Mouse (Mus musculus) embryonic facial prominence, embryonic 13.5 days (tissue): Measurements from ENCODE around the gene Plekhg5. TPM values are rescaled to one million over a fixed set of nuclear protein-coding genes. Genes with fewer than 3 reads are reported as not detected.

ENCODE experiments used
- ATAC-seq: fragments of 200-750 bp; cut with Nextera tagmentation; 2 replicates; pipeline ENCODE4 v1.8.0; 2017; ENCODE audit warnings: low read depth; ENCODE audit not compliant: insufficient number of reproducible peaks, insufficient read depth, low FRiP score, low TSS enrichment
- H3K27ac ChIP-seq: fragments of 300-500 bp; sonication (generic); 2 replicates; pipeline ENCODE4 v1.5.1; 2015; ENCODE audit warnings: moderate library complexity, mild to moderate bottlenecking, inconsistent platforms
- H3K27me3 ChIP-seq: fragments of 300-500 bp; sonication (generic); 2 replicates; pipeline ENCODE4 v1.6.1; 2015; ENCODE audit warnings: mild to moderate bottlenecking, inconsistent platforms
- H3K36me3 ChIP-seq: fragments of 300-500 bp; sonication (generic); 2 replicates; pipeline ENCODE4 v1.6.1; 2015; ENCODE audit warnings: mild to moderate bottlenecking, inconsistent platforms
- H3K4me1 ChIP-seq: fragments of 300-500 bp; sonication (generic); 2 replicates; pipeline ENCODE4 v1.6.1; 2015; ENCODE audit warnings: inconsistent platforms
- H3K4me2 ChIP-seq: fragments of 300-500 bp; sonication (generic); 2 replicates; pipeline ENCODE4 v1.6.1; 2015; ENCODE audit warnings: moderate library complexity, mild to moderate bottlenecking, inconsistent platforms
- H3K4me3 ChIP-seq: fragments of 300-500 bp; sonication (generic); 2 replicates; pipeline ENCODE4 v1.5.1; 2015; ENCODE audit warnings: mild to moderate bottlenecking, inconsistent platforms
- H3K9ac ChIP-seq: fragments of 300-500 bp; sonication (generic); 2 replicates; pipeline ENCODE4 v1.6.1; 2015; ENCODE audit warnings: mild to moderate bottlenecking, inconsistent platforms
- H3K9me3 ChIP-seq: fragments of 300-500 bp; sonication (generic); 2 replicates; pipeline ENCODE4 v1.6.1; 2016; ENCODE audit warnings: inconsistent platforms
- WGBS: fragments of 180-500 bp; shearing (Covaris S2); methylation state at CpG from one replicate; pipeline ENCODE4 v1.1.7; 2015; ENCODE audit warnings: mixed read lengths; 5-methylcytosine and 5-hydroxymethylcytosine counted together
- polyA plus RNA-seq: library from polyadenylated mRNA; unstranded; fragments of >200 nt; fragmentation: Nextera tagmentation; extraction: Ambion mirVana; gene quantifications from 2 replicates; pipeline ENCODE4 v1.2.1, GENCODE M21; 2015

Gene Plekhg5
- polyA plus RNA-seq, 1 experiment from 2014 or later, result 19.5 TPM

DNA sequence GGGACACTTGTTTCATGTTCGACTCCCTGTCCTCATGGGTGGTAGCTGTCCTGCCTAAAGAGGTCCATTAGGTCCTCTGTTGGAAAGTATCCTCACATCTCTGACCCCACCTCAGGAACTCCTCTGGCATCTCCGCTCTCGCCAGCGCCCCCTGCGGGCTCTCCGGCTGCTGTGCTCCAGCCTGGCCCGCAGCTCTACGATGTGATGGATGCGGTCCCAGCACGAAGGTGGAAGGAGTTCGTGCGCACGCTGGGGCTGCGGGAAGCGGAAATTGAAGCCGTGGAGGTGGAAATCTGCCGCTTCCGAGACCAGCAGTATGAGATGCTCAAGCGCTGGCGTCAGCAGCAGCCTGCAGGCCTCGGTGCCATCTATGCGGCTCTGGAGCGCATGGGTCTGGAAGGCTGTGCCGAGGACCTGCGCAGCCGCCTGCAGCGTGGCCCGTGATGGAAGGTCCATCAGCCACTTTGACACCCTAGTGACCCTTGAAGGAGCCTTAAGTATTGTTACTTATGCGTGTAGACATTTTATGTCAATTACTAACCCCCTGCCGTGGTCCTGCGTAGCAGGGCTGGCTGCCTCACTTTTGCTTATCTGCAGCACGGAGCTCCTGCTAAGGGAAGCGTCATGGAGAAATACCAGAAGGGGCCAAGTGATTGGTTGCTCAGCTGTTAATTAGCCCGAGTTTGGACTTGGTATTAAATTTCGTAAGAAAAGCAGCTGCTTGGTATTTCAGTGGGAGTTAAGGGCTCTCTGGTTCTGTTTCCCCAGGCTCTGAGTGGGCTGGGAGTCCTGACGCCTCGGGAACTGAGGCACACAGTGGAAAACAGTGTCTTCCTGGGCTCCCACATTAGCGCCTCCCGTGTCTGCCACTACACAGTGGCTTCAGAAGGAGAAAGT is 47.3 kb downstream of the Plekhg5 start:
- Histone ChIP-seq H3K4me2 (peak overlapping the region; percentile 53), H3K36me3 (peaks cover 5% of the 10 kb centered on the region), H3K27ac (no peak overlapping the region), H3K9ac (peak overlapping the region; percentile 41; the same call in 1 of the 2 replicates), H3K4me1 (peaks cover 38% of the 10 kb centered on the region), H3K27me3 (peaks cover 100% of the 10 kb centered on the region), H3K9me3 (no peaks in the 10 kb centered on the region), H3K4me3 (peak overlapping the region; percentile 28)
- no peak for ATAC-seq
- WGBS, result 7% methylated on average over 39 of the region's 39 CpGs

DNA sequence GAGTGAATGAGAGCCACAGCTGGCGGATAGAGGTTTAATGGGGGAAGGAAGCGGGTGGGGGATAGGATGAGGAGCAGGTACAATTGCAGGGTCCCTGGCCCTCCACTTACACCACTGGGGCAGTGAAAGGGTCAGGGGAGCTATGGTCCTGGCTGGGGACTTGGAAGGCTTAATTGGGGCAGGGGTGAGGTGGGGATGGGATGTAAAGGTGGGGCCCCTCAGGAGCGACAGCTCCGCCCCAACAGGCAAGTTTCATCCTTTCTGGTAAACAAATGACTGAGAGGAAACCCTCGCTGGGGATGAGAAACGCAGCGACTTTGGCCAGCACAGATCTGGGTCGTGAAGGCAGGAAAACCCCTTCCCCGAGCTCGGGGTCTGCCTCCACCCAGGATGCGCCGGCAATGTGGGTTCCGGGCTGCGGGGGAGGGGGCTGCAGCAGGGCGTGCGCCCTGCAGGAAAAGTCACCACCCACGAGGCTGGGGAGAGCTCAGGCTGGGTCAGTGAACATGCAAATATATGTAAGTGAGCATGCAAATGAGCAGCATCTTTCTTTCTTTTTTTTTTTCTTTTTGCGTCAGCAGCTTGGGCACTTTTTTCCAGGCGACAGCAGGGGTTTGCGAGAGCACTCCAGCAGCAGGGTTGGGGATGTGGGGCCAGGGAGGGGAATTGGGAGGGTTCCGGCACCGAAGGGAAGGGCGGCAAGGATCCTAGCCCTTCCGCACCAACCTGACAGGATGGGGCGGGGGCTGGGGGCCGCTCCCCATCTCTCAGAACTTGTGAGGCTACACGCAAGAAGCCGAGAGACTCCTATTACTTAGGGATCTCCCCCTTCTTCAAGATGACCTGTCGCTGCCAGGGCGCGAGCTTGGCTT is 48.2 kb downstream of the Plekhg5 start:
- Histone ChIP-seq H3K4me1 (peaks cover 35% of the 10 kb centered on the region), H3K36me3 (no peaks in the 10 kb centered on the region), H3K4me2 (peak overlapping the region; percentile 53), H3K9me3 (no peaks in the 10 kb centered on the region), H3K27ac (no peak overlapping the region), H3K4me3 (peak overlapping the region; percentile 28), H3K27me3 (peaks cover 100% of the 10 kb centered on the region), H3K9ac (peak overlapping the region; percentile 41; the same call in 1 of the 2 replicates)
- 3% methylated on average over 31 of the region's 31 CpGs for WGBS
- ATAC-seq, result no peak

DNA sequence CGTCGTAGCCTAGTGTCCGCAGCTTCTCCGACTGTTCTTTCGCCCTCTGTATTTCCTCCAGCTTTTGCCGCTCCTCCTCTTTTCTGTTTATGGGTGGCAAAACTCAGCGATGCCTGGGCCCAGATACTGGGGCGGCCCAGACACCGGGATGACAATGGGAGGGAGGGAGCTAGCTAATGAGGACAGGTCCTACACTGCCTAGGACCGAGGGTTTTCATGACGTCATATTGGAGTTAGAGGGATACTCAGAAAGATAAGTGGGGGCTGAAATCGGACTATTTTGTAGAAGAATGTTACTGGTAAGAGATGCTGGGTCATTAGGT is 48.8 kb downstream of the Plekhg5 start:
- peak overlapping the region; percentile 53 for H3K4me2 ChIP-seq
- no peak overlapping the region for H3K9ac ChIP-seq
- H3K9me3 ChIP-seq, result no peaks in the 10 kb centered on the region
- no peak overlapping the region for H3K27ac ChIP-seq
- H3K36me3 ChIP-seq, result no peaks in the 10 kb centered on the region
- H3K4me3 ChIP-seq, result peak overlapping the region; percentile 28
- H3K27me3 ChIP-seq, result peaks cover 100% of the 10 kb centered on the region
- H3K4me1 ChIP-seq, result peaks cover 35% of the 10 kb centered on the region
- ATAC-seq, result no peak
- 1% methylated on average over 12 of the region's 12 CpGs for WGBS

DNA sequence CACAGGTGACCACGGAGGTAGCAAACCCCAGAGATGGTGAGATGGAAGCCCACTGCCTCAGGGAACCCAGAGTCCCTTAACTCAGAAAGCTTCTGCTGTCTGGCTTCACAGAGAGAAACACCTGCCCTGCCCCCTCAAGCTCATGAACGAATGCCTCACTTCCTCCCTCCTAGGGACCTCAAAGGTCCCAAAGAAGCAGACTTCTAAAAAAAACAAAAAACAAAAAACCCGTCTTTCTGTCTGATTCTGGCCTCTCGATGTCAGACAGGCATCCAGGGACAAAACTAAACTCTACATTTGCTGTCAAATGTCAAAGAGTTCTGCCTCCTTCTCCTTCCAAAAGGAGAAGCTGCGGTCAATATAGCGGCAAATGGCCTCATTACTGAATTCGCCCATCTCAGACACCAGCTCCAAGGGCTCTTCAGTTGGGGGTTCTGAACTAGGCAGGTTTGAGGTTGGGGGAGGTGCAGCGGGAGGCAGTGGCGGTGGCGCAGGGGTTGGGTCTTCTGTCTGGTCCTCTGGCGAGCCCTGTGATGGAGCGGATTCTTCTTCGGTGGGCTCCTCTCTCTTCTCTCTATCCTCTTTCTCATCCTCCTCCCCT is 52.2 kb downstream of the Plekhg5 start:
- no peak for ATAC-seq
- Histone ChIP-seq H3K9me3 (no peaks in the 10 kb centered on the region), H3K4me3 (no peak overlapping the region), H3K36me3 (no peaks in the 10 kb centered on the region), H3K9ac (no peak overlapping the region), H3K27me3 (peaks cover 100% of the 10 kb centered on the region), H3K4me2 (no peak overlapping the region), H3K4me1 (peaks cover 36% of the 10 kb centered on the region), H3K27ac (no peak overlapping the region)
- 18% methylated on average over 13 of the region's 13 CpGs for WGBS

DNA sequence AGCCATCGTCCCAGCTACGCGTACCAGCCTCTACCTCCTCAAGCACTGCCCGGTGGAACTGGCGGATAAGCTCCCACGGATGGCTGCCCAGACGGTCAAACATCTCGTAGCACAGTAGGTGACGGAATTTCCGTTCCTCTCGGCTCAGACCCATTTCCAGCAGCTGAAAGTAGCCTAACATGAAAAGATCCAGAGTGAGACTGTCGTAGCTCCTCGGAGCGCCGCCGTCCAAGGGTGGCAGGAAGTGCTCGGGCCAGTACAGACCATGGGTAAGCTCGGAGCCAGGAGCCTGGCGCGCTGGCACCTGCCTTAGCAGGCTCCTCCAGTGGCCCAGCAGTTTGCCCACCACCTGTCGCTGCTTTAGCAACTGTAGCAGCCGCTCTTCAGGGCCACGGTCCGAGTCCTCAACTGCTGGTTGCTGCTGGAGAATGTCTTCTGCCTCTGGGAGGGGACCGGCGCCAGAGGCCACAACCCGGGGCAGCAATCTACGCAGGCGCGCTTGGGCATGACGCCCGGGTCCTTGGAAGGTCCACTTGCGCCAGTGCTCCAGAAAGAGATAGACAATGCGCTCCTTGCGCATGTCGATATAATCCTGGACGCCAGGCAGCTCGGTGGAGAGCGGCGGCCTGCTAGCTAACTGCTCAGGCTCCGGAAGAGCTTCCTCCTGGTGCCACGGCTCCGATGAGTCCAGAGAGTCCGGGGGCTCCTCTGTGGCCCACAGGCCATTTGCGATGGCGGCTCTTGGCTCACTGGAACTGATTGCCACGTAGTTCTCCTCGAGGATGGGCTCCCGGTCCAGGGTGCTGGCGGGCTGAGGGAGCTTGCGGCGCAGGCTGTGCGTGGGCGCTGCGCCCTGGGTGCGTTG is 53.1 kb downstream of the Plekhg5 start:
- Histone ChIP-seq H3K36me3 (no peaks in the 10 kb centered on the region), H3K9ac (0 out of 2 replicates have a peak overlapping the region, but pooled peaks have one; percentile 16), H3K4me2 (peak overlapping the region; percentile 51), H3K4me1 (peaks cover 32% of the 10 kb centered on the region), H3K4me3 (peak overlapping the region; percentile 29), H3K9me3 (no peaks in the 10 kb centered on the region), H3K27ac (no peak overlapping the region), H3K27me3 (peaks cover 100% of the 10 kb centered on the region)
- 10% methylated on average over 56 of the region's 56 CpGs for WGBS
- ATAC-seq, result no peak

DNA sequence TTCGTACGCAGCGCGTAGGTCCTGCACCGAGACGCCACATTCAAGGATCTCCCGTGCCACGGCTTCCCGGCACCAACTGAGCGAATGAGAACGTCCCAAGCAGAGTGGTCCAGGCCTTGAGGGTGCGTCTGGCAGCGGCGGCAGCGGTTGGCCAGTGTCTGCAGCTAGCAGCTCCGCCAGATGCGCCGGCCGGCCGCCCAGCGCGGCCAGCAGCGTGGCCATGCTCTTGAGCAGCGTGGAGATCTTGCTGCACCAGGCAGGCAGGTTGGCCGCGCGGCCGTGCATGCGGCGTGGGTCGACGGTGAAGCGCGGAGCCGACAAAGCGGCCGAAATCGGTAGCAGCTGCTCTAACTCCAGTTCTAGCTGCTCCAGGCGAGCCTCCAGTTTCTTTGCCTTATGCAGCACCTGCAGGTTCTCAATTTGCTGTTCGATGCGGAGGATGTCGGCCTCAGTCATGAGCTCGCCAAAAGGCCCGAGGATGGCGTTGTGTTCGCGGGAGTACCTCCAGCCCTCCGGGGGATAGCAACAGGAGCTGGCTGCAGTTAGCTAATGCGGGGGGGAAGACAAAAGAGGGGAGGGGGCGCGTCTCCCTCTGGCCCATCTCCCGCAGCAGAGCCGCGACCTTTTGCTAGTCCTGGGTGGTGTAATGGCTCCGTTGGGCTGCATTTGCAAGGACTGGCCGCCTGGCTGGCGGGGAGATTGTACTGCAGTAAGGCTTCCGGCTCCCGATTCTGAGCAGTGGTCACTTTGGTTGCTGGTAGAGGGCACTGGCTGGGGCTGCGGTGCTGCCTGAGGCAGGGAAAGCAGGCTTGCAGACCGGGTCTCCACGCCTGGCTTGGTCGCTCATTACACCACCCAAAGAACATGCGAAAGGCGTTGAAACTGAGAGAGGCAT is 54.0 kb downstream of the Plekhg5 start:
- WGBS, result 5% methylated on average over 65 of the region's 65 CpGs
- Histone ChIP-seq H3K4me1 (peaks cover 32% of the 10 kb centered on the region), H3K9me3 (no peaks in the 10 kb centered on the region), H3K27me3 (peaks cover 100% of the 10 kb centered on the region), H3K4me3 (peak overlapping the region; percentile 29), H3K9ac (peak overlapping the region; percentile 52), H3K36me3 (no peaks in the 10 kb centered on the region), H3K27ac (no peak overlapping the region), H3K4me2 (peak overlapping the region; percentile 51)
- no peak for ATAC-seq

DNA sequence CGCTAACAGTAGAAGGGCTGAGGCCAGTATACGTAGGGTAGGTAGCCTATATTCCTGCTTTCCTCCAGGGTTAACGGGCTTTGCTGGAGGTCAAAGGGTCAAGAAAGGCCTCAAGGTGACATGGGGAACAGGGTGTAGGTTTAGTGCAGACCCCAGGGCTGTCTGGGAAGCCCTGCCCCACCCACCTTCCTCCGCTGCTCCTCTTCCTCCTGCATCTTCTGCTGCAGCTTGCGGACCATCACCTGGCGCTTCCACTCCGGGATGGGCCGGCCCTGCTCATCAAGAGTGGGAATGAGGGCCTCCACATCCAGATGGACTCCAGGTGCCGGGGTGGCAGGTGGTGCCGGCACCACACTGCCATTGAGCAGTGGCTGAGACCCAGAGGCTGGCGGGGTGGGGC is 55.6 kb downstream of the Plekhg5 start:
- Histone ChIP-seq H3K27ac (no peak overlapping the region), H3K4me3 (no peak overlapping the region), H3K9me3 (no peaks in the 10 kb centered on the region), H3K36me3 (no peaks in the 10 kb centered on the region), H3K9ac (no peak overlapping the region), H3K4me2 (no peak overlapping the region), H3K27me3 (peaks cover 100% of the 10 kb centered on the region), H3K4me1 (peaks cover 47% of the 10 kb centered on the region)
- no peak for ATAC-seq
- 74% methylated on average over 11 of the region's 11 CpGs for WGBS

DNA sequence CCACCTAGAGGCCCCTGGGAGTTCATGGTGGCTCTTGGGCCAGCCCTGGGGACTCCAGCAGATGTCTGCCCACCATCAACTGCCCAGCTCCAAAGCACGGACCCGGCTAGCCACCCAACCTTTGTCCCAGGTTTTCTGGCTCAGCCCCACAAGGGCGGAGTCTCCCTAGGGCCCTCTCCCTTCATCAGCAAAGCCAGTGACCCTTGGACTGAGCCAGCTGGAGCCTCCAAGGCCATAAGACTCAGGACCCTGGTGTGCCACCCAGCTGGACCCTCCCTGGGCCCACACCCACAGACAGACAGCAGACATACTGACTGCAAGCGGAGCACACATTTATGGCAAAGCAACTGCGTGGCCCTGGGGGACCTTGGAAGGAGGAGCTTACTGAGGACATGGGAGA is 56.5 kb downstream of the Plekhg5 start:
- H3K27ac ChIP-seq, result no peak overlapping the region
- ATAC-seq, result no peak
- H3K9me3 ChIP-seq, result no peaks in the 10 kb centered on the region
- H3K9ac ChIP-seq, result no peak overlapping the region
- H3K36me3 ChIP-seq, result no peaks in the 10 kb centered on the region
- peaks cover 48% of the 10 kb centered on the region for H3K4me1 ChIP-seq
- H3K4me2 ChIP-seq, result no peak overlapping the region
- peaks cover 100% of the 10 kb centered on the region for H3K27me3 ChIP-seq
- WGBS, result 47% methylated on average over 5 of the region's 5 CpGs
- no peak overlapping the region for H3K4me3 ChIP-seq

DNA sequence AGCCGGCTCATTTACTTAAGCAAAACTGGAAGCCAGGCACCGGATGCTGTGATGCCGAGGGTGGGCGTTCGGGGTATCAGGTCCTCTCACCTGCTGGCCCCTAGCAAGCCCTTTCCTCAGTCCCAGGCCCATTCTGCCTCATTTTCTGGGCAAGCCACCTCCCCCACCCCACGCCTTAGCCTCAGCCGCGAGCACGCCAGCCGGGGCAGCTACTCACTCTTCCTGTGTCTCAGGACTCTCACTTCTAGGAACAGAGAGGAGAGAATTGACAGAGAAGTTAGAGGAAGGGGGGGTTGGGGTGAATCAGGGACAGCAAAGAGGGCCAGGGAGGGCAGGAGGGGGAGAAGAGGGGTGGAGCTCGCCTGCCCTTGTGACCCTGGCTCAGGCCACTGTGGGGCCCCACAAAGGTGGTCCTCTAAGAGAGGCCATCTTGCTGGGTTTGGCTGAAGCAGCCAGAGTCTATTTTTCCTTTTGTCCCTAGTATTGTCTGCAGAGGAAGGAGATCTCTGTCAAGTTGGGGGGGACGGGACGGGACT is 57.2 kb downstream of the Plekhg5 start:
- Histone ChIP-seq H3K4me3 (no peak overlapping the region), H3K36me3 (no peaks in the 10 kb centered on the region), H3K4me1 (peaks cover 48% of the 10 kb centered on the region), H3K4me2 (no peak overlapping the region), H3K27ac (no peak overlapping the region), H3K9me3 (no peaks in the 10 kb centered on the region), H3K27me3 (peaks cover 100% of the 10 kb centered on the region), H3K9ac (0 out of 2 replicates have a peak overlapping the region, but pooled peaks have one; percentile 32)
- ATAC-seq, result no peak
- WGBS, result 23% methylated on average over 13 of the region's 13 CpGs
